Comparison of ENCODE assay signal across 18 mouse cellular contexts in the genomic region with DNA sequence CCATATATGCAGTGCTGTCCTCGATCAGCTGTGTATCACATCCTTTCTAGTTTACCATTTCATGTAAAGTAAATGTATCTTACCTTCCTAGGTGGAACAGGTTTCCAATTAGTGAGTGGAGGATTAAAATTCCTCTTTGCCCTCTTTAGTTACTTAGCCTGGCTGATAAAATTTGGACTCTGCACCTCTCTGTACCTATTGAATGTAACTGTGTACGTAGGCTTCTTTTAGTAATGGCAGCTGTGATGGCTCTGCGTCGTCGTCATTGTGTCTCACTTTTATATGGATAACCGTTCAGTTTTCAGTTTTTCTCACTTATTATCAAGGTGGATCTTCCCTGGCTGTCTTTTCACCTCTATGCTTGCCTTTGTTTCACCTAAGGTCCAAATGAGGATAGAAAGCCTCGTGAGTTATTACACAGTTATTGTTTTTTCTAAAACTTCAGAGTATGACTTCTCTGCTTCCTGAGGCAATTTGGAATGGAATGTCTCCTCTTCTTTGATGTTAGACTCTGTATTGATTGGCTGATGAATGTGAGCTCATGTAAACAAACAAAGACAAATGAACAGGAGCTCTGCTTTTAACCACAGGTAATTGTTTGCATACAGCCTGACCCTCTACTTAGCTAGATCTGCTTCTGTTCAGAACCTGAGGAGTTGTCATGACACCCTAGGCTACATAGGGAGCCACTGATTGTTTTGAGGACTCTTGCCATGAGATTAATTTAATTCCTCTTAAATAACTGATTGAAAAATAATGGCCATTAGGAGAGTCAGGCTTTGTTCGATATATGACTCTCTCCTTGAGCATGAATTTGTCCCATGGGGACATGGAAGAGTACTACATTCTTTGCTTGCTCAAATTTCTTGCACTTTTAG.
"Had no signal": no experiment of that assay in that cellular context is flagged by ENCODE, and none has a peak within 500 bp of the region (broad histone marks: within the 10 kb centered on the region; RNA-seq: fewer than 3 reads in every experiment).

No protein-coding gene starts in this region.

- ATAC-seq: lung, postnatal 0 days; midbrain, embryonic 13.5 days; midbrain, embryonic 15.5 days had no signal

- H3K9me3 ChIP-seq: liver, embryonic 13.5 days; liver, embryonic 15.5 days; lung, embryonic 15.5 days; megakaryocyte, embryonic 14.5 days; midbrain, embryonic 13.5 days; midbrain, embryonic 15.5 days had no signal

- H3K9ac ChIP-seq: liver, embryonic 13.5 days; liver, embryonic 15.5 days; lung, embryonic 15.5 days; midbrain, embryonic 13.5 days; midbrain, embryonic 15.5 days had no signal

- H3K27me3 ChIP-seq: liver, embryonic 13.5 days; liver, embryonic 15.5 days; lung, embryonic 15.5 days; megakaryocyte, embryonic 14.5 days; midbrain, embryonic 13.5 days; midbrain, embryonic 15.5 days had no signal

- H3K36me3 ChIP-seq: liver, embryonic 13.5 days; liver, embryonic 15.5 days; midbrain, embryonic 13.5 days; midbrain, embryonic 15.5 days had no signal

- H3K4me2 ChIP-seq: liver, embryonic 13.5 days; liver, embryonic 15.5 days; lung, embryonic 15.5 days; midbrain, embryonic 11.5 days; midbrain, embryonic 13.5 days; midbrain, embryonic 15.5 days had no signal

- H3K27ac ChIP-seq: liver, embryonic 13.5 days; liver, embryonic 15.5 days; lung, embryonic 15.5 days; macrophage; midbrain, embryonic 13.5 days; midbrain, embryonic 15.5 days had no signal

- H3K4me3 ChIP-seq: liver, embryonic 13.5 days; liver, embryonic 15.5 days; lung, embryonic 15.5 days; megakaryocyte, embryonic 14.5 days; midbrain, embryonic 13.5 days; midbrain, embryonic 15.5 days had no signal

- DNase-seq: liver, embryonic 13.5 days; lung, adult 2 months; lung, postnatal 14 days; lung, postnatal 36 days; right cerebral cortex, postnatal 14 days; right cerebral cortex, postnatal 4 days; spleen, adult 18-20 months; thymus, adult 2 months; thymus, postnatal 25 days; thymus, postnatal 4 days had no signal

- H3K4me1 ChIP-seq: liver, embryonic 13.5 days; liver, embryonic 15.5 days; lung, embryonic 15.5 days; megakaryocyte, embryonic 14.5 days; midbrain, embryonic 13.5 days; midbrain, embryonic 15.5 days had no signal
